Mouse (Mus musculus) testis, adult 2 months (tissue): ENCODE data around the gene Hs6st1. TPM values are rescaled to one million over a fixed set of nuclear protein-coding genes. Genes with fewer than 3 reads are reported as not detected.

Experiments used
- H3K27ac ChIP-seq: fragments of 200-500 bp; 2 replicates; pipeline ENCODE4 v1.5.1; 2012; ENCODE audit warnings: low read depth, low read length; ENCODE audit not compliant: control insufficient read depth, insufficient read depth
- H3K27me3 ChIP-seq: fragments of 200-500 bp; 2 replicates; pipeline ENCODE4 v1.6.1; 2012; ENCODE audit warnings: mild to moderate bottlenecking, low read length, moderate library complexity; ENCODE audit not compliant: control insufficient read depth, insufficient read depth
- H3K36me3 ChIP-seq: fragments of 200-500 bp; 2 replicates; pipeline ENCODE4 v1.6.1; 2012; ENCODE audit warnings: mild to moderate bottlenecking, low read length; ENCODE audit not compliant: control insufficient read depth, insufficient read depth
- H3K4me1 ChIP-seq: fragments of 200-500 bp; 2 replicates; pipeline ENCODE4 v1.6.1; 2012; ENCODE audit warnings: low read length; ENCODE audit not compliant: control insufficient read depth, insufficient read depth
- H3K4me3 ChIP-seq: fragments of 200-500 bp; 2 replicates; pipeline ENCODE4 v1.5.1; 2012; ENCODE audit warnings: low read depth, mild to moderate bottlenecking, low read length, moderate library complexity, mixed read lengths; ENCODE audit not compliant: control insufficient read depth
- CTCF ChIP-seq: fragments of 200-500 bp; IDR thresholded peaks from 2 replicates; pipeline ENCODE4 v1.5.1; 2012; ENCODE audit warnings: low read depth, mild to moderate bottlenecking, inconsistent platforms, low read length, moderate library complexity; ENCODE audit not compliant: control insufficient read depth, insufficient read depth, insufficient replicate concordance
- POLR2A ChIP-seq: fragments of 200-500 bp; IDR thresholded peaks from 2 replicates; pipeline ENCODE4 v1.6.1; 2012; ENCODE audit warnings: low read depth, mild to moderate bottlenecking, inconsistent platforms, low read length, moderate library complexity; ENCODE audit not compliant: control insufficient read depth
- polyA plus RNA-seq: library from polyadenylated mRNA; depleted of rRNA; stranded (reverse); fragments of >200 nt; gene quantifications from 2 replicates; pipeline ENCODE4 v1.2.3, GENCODE M21; 2012

The Hs6st1 gene
- polyA plus RNA-seq, 1 experiment, result 4.9 TPM

DNA sequence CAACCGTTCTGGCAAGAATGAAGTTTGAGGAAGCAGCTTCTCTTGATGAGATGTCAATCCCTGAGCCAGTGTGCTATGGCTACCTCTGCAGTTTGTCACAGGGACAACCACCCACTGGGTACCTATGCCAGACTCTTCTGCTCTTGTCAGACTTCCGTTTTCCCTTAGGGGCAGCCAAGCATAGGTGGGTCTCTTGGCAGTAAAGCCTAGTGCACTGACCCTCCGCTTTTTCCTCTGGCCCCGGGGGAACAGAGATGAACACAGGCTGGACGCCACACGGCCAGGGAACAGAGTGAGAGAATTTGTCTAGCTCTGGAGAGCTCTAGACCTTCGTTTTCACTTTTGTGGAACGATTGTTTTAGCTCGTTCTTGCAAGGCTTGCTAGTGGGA, 2.4 kb upstream of the Hs6st1 start:
- TF ChIP-seq CTCF (no peak), POLR2A (no peak)

DNA sequence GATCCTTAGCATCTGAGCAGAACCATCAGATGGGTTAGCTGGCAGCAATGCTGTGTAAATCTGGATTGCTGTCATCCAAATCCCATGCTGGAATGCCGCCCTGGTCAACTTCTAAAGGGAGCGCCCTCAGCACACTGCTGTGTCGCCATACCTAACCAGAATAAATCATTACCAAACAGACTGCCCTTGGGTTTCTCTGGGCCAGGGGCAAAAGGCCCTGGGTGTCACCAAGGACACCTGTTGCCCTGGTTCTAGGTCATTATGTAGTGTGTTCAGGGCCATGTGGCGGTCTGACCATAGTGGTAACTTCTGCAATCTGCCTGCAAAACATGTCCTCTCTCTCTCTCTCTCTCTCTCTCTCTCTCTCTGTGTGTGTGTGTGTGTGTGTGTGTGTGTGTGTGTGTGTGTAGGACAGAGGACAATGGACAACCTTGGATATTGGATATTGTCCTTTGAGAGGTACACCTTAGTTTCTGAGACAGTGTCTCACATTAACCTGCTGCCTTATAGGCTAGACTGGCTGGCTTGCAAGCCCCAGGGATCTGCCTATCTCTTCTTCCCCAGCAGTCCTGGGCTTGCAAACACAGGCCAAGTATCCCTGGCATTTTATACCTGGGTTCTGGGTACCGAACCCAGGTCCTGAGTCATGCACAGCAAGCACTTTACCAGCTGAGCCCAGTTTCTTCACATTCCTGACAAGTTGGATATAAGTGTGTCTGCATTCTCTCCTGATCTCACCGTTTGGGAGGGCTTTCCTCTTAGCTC, 1.8 kb upstream of the Hs6st1 start:
- H3K27ac ChIP-seq, result no peak overlapping the region

More for the DNA sequence above, 2.4 kb upstream of the Hs6st1 start:
- peaks cover 28% of the 10 kb centered on the region for H3K4me1 ChIP-seq
- H3K36me3 ChIP-seq, result no peaks in the 10 kb centered on the region
- H3K27me3 ChIP-seq, result no peaks in the 10 kb centered on the region
- no peak overlapping the region for H3K4me3 ChIP-seq
- H3K27ac ChIP-seq, result no peak overlapping the region

DNA sequence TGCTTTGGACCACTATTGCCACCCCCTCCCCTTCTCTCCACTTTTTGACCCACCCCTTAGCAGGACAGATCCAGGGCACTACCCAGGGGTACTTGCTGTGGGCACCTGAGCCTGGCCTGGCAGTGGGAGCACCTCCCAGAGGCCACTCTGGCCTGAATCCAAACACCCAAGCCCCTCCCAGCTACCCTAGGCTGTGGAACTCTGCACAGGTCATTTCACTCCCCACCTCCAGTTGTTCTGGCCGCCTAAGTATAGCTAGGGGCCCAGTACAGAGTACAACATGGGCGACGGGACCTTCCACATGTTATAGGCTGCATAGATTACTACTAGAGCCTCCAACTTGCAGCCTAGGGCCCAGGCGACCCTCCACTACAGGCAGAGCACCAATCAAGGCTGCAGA, 999 bp upstream of the Hs6st1 start:
- H3K4me3 ChIP-seq, result no peak overlapping the region

More for the DNA sequence above, 1.8 kb upstream of the Hs6st1 start:
- Histone ChIP-seq H3K36me3 (no peaks in the 10 kb centered on the region), H3K4me3 (no peak overlapping the region), H3K4me1 (peaks cover 28% of the 10 kb centered on the region), H3K27me3 (no peaks in the 10 kb centered on the region)
- TF ChIP-seq POLR2A (no peak), CTCF (no peak)

DNA sequence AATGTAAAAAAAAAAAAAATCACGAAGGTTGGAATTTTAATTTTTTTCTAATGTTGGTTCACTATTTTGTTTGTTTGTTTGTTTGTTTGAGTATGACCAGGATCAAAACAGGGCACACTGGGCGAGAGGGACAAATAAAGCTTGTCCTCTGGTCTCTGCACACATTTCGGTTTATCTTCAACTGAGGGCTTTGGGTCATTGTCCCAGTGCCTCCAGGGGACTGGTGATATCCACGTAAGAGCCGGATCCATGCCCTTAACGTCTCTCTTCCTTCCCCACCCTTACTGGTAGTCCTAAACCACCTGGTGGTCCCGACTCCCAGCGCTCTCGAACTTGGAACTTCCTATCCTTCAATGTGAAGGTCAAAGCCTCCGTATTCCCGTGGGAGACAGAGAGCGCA, 589 bp upstream of the Hs6st1 start:
- peak overlapping the region; percentile 89 for H3K4me3 ChIP-seq
- no peaks in the 10 kb centered on the region for H3K27me3 ChIP-seq
- no peaks in the 10 kb centered on the region for H3K36me3 ChIP-seq
- no peak overlapping the region for H3K27ac ChIP-seq
- peaks cover 28% of the 10 kb centered on the region for H3K4me1 ChIP-seq
- TF ChIP-seq POLR2A (no peak), CTCF (no peak)

More for the DNA sequence above, 999 bp upstream of the Hs6st1 start:
- no peak for TF ChIP-seq CTCF
- no peak for TF ChIP-seq POLR2A
- no peak overlapping the region for H3K27ac ChIP-seq
- no peaks in the 10 kb centered on the region for H3K36me3 ChIP-seq
- H3K27me3 ChIP-seq, result no peaks in the 10 kb centered on the region
- peaks cover 28% of the 10 kb centered on the region for H3K4me1 ChIP-seq

DNA sequence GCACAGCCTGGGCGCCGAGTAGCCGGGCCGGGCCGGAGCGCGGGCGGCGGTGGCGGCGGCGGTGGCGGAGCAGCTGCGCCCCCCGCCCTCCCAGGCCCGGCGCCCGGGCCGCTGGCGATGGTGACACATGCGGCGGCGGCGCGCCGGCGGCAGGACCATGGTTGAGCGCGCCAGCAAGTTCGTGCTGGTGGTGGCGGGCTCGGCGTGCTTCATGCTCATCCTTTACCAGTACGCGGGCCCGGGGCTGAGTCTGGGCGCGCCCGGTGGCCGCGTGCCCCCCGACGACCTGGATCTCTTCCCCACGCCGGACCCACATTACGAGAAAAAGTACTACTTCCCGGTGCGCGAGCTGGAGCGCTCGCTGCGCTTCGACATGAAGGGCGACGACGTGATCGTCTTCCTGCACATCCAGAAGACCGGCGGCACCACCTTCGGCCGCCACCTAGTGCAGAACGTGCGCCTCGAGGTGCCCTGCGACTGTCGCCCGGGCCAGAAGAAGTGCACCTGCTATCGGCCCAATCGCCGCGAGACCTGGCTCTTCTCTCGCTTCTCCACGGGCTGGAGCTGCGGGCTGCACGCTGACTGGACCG, 426 bp downstream of the Hs6st1 start:
- TF ChIP-seq CTCF (no peak), POLR2A (no peak)
- Histone ChIP-seq H3K4me3 (peak overlapping the region; percentile 89), H3K36me3 (no peaks in the 10 kb centered on the region), H3K27me3 (no peaks in the 10 kb centered on the region), H3K27ac (0 out of 2 replicates have a peak overlapping the region, but pooled peaks have one; percentile 4), H3K4me1 (peaks cover 28% of the 10 kb centered on the region)

DNA sequence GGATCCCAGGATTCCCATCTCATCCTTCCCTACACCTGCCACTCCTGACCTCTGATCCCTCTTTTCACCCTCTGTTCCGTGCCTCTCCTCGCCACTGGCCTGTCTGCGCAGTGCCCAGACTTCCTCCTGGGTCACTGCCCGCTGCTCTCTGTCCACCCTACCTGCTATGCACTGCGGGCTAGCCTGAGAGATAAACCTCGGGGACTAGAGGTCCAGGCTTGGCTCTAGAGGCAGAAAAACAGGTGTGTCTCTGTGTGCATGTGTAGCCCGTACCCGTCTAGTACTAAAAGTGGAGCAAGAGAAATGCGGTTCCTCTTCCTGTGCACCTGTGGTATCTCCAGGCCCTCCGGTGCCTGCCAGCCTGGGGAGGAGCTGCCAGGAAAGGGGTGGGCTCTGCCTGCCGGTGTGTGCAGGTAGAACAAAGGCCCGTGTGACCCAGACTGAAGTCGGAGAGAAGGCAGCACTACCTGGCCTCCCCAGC, 1.1 kb downstream of the Hs6st1 start:
- Histone ChIP-seq H3K27me3 (no peaks in the 10 kb centered on the region), H3K4me1 (peaks cover 28% of the 10 kb centered on the region), H3K4me3 (peak overlapping the region; percentile 89), H3K27ac (no peak overlapping the region), H3K36me3 (no peaks in the 10 kb centered on the region)
- no peak for TF ChIP-seq CTCF
- no peak for TF ChIP-seq POLR2A

DNA sequence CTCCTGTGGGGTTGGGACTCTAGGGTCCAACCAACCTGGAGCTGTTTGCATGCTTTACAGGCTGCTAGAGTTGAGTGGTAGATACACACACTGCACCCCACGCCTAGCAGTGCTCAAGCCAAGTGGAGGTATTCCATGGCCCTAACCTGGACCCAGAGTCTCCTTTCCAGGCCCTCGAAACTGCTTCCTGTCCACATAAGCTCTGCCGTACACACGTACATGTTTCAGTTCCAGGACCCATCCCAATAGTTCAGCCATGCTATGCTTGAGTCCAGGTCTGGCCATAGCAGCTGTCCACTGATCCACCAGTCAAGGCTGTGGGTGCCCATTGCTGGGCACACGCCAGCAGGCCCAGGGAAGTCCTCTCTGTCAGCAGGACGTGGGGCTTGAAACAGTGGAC, 2.0 kb downstream of the Hs6st1 start:
- H3K27ac ChIP-seq, result no peak overlapping the region

More for the DNA sequence above, 2.0 kb downstream of the Hs6st1 start:
- TF ChIP-seq CTCF (no peak), POLR2A (no peak)
- H3K4me3 ChIP-seq, result no peak overlapping the region
- H3K4me1 ChIP-seq, result peaks cover 22% of the 10 kb centered on the region
- H3K36me3 ChIP-seq, result no peaks in the 10 kb centered on the region
- no peaks in the 10 kb centered on the region for H3K27me3 ChIP-seq
